Mouse (Mus musculus) c-Kit-positive CD71-negative TER-119-negative erythroid progenitor cells, embryonic 14.5 days (primary cell): ENCODE results near the gene Camkv.

Experiments used
- DNase-seq: peaks from one replicate; pipeline ENCODE4 v3.0.0-alpha.2; 2013; ENCODE audit warnings: low read depth

Camkv gene

GRCm38 (mm10) chr9:107935374-107935773 is at the start of gene Camkv:
Gene Camkv, plus strand, starts transcription at chr9:107935674.
- DNase-seq, result no peak

- peak; percentile 84 for DNase-seq
Observed at GRCm38 (mm10) chr9:107887804-107888266, 47.6 kb upstream of the Camkv start, which contains the start of gene Mon1a. Gene Mon1a, plus strand, starts transcription at chr9:107888151.

GRCm38 (mm10) chr9:107888267-107888850 is 47.1 kb upstream of the Camkv start:
- no peak for DNase-seq

- no peak for DNase-seq
Observed at GRCm38 (mm10) chr9:107890260-107890659, 45.2 kb upstream of the Camkv start.

GRCm38 (mm10) chr9:107891023-107891422 is 44.5 kb upstream of the Camkv start:
- DNase-seq, result no peak

- no peak for DNase-seq
Observed at GRCm38 (mm10) chr9:107898563-107898962, 36.9 kb upstream of the Camkv start.

GRCm38 (mm10) chr9:107899855-107900254 is 35.6 kb upstream of the Camkv start:
- no peak for DNase-seq

- peak; percentile 55 for DNase-seq
Observed at GRCm38 (mm10) chr9:107900840-107901626, 34.4 kb upstream of the Camkv start.

- DNase-seq, result no peak
Observed at GRCm38 (mm10) chr9:107901627-107901914, 33.9 kb upstream of the Camkv start.

GRCm38 (mm10) chr9:107904726-107905125 is 30.7 kb upstream of the Camkv start:
- DNase-seq, result peak; percentile 96

- DNase-seq, result peak; percentile 26
Observed at GRCm38 (mm10) chr9:107906252-107906966, 29.1 kb upstream of the Camkv start, which contains the start of gene Mst1r. Gene Mst1r, plus strand, starts transcription at chr9:107906873.

GRCm38 (mm10) chr9:107906967-107907800 is 28.3 kb upstream of the Camkv start:
- no peak for DNase-seq

- no peak for DNase-seq
Observed at GRCm38 (mm10) chr9:107907801-107908120, 27.7 kb upstream of the Camkv start.

- no peak for DNase-seq
Observed at GRCm38 (mm10) chr9:107908410-107909158, 26.9 kb upstream of the Camkv start.

GRCm38 (mm10) chr9:107910025-107910769 is 25.3 kb upstream of the Camkv start:
- no peak for DNase-seq

GRCm38 (mm10) chr9:107914764-107915420 is 20.6 kb upstream of the Camkv start:
- DNase-seq, result no peak

GRCm38 (mm10) chr9:107917895-107918608 is 17.4 kb upstream of the Camkv start:
- no peak for DNase-seq

GRCm38 (mm10) chr9:107918884-107919283 is 16.6 kb upstream of the Camkv start:
- no peak for DNase-seq

- no peak for DNase-seq
Observed at GRCm38 (mm10) chr9:107919441-107919840, 16.0 kb upstream of the Camkv start.
